Mouse (Mus musculus) midbrain, embryonic 15.5 days (tissue): ENCODE measurements around the gene Defa28. TPM values are rescaled to one million over a fixed set of nuclear protein-coding genes. Genes with fewer than 3 reads are reported as not detected.
"Not testable (repeated sequence)": the region's sequence is repeated elsewhere in the genome, so short reads cannot be mapped to it uniquely, and the experiment has no call there.

ENCODE experiments used
- ATAC-seq: fragments of 200-750 bp; cut with Nextera tagmentation; replicated peaks from 2 replicates; pipeline ENCODE4 v1.8.0; 2017; ENCODE audit warnings: moderate TSS enrichment
- H3K27ac ChIP-seq: fragments of 300-500 bp; sonication (generic); 2 replicates; pipeline ENCODE4 v1.5.1; 2015; ENCODE audit warnings: mild to moderate bottlenecking, inconsistent platforms
- H3K27me3 ChIP-seq: fragments of 300-500 bp; sonication (generic); replicated peaks from 2 replicates; pipeline ENCODE4 v1.6.1; 2015; ENCODE audit warnings: inconsistent platforms
- H3K36me3 ChIP-seq: fragments of 300-500 bp; sonication (generic); replicated peaks from 2 replicates; pipeline ENCODE4 v1.6.1; 2015; ENCODE audit warnings: inconsistent platforms
- H3K4me1 ChIP-seq: fragments of 300-500 bp; sonication (generic); 2 replicates; pipeline ENCODE4 v1.6.1; 2015; ENCODE audit warnings: inconsistent platforms
- H3K4me2 ChIP-seq: fragments of 300-500 bp; sonication (generic); 2 replicates; pipeline ENCODE4 v1.6.1; 2015; ENCODE audit warnings: inconsistent platforms, mild to moderate bottlenecking, moderate library complexity
- H3K4me3 ChIP-seq: fragments of 300-500 bp; sonication (generic); 2 replicates; pipeline ENCODE4 v1.5.1; 2015; ENCODE audit warnings: mild to moderate bottlenecking, inconsistent platforms
- H3K9ac ChIP-seq: fragments of 300-500 bp; sonication (generic); 2 replicates; pipeline ENCODE4 v1.6.1; 2015; ENCODE audit warnings: mild to moderate bottlenecking, inconsistent platforms
- H3K9me3 ChIP-seq: fragments of 300-500 bp; sonication (generic); 2 replicates; pipeline ENCODE4 v1.6.1; 2016; ENCODE audit warnings: inconsistent platforms
- WGBS: fragments of 180-500 bp; shearing (Covaris S2); methylation state at CpG from one replicate; pipeline ENCODE4 v1.1.7; 2015; ENCODE audit warnings: mixed read lengths; 5-methylcytosine and 5-hydroxymethylcytosine counted together
- polyA plus RNA-seq: library from polyadenylated mRNA; unstranded; fragments of >200 nt; fragmentation: Nextera tagmentation; extraction: Ambion mirVana; gene quantifications from 2 replicates; pipeline ENCODE4 v1.2.1, GENCODE M21; 2015

The Defa28 gene
- not detected in 2 replicates for polyA plus RNA-seq

DNA sequence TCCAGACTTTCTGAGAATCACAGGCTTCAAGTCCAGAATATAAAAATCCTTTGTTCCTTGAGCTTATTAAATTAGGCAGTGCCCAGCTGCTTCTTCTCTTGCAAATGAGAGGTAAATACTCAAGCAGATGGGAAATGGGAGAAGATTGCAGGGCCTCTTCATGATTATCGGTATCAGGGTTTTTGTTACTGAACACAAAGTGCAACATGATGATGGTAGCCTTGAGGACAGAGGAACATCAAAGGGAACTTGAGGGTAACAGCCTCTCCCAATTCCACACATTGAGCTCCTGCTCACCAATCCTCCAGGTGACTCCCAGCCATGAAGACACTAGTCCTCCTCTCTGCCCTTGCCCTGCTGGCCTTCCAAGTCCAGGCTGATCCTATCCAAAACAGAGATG, at the start of gene Defa28:
Defa28 (plus strand) TSS at position 301 of the 400 bp plus-strand sequence.
- H3K36me3 ChIP-seq, H3K27me3 ChIP-seq, H3K27ac ChIP-seq, H3K9me3 ChIP-seq, H3K4me3 ChIP-seq, H3K4me2 ChIP-seq, H3K4me1 ChIP-seq, ATAC-seq, H3K9ac ChIP-seq: not testable (repeated sequence)
- WGBS: no CpG with 5 or more reads among the region's 1 CpGs

DNA sequence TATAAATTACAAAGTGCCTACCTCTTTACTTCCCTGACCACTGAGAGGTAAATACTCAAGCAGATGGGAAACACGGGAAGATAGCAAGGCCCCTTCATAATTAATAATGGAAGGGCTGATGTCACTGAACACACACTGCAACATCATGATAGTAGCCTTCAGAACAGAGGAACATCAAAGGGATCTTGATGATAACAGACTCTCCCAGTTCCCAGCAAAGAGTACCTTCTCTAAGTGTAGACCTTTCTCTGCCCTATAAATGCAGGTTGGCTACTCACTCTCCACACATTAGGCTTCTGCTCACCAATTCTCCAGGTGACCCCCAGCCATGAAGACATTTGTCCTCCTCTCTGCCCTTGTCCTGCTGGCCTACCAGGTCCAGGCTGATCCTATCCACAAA, 17.7 kb upstream of the Defa28 start, which contains the start of gene Defa37:
Defa37 (plus strand) TSS at position 301 of the 400 bp plus-strand sequence.
- not testable (repeated sequence) for H3K4me2 ChIP-seq, H3K36me3 ChIP-seq, H3K4me1 ChIP-seq, H3K4me3 ChIP-seq, H3K9me3 ChIP-seq, ATAC-seq, H3K9ac ChIP-seq, H3K27ac ChIP-seq, H3K27me3 ChIP-seq
- WGBS: no CpG with 5 or more reads among the region's 1 CpGs

DNA sequence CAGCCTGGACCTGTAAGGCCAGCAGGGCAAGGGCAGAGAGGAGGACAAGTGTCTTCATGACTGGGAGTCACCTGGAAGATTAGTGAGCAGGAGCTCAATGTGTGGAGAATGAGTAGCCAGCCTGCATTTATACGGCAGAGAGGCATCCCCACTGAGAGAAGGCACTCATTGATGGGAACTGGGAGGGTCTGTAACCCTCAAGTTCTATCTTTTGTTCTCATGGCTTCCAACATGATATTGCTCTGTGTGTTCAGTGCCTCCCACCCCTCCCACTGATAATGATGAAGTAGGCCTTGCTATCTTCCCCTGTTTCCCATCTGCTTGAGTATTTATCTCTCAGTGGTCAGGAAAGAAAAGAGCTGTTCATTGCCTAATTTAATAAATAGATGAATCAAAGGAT, 11.6 kb downstream of the Defa28 start, which contains the start of gene Gm7861:
Gm7861 (minus strand) TSS at position 101 of the 400 bp plus-strand sequence.
- H3K27me3 ChIP-seq, H3K36me3 ChIP-seq, ATAC-seq, H3K4me3 ChIP-seq, H3K9ac ChIP-seq, H3K27ac ChIP-seq, H3K4me2 ChIP-seq, H3K9me3 ChIP-seq, H3K4me1 ChIP-seq: not testable (repeated sequence)
- no CpG with 5 or more reads among the region's 1 CpGs for WGBS

DNA sequence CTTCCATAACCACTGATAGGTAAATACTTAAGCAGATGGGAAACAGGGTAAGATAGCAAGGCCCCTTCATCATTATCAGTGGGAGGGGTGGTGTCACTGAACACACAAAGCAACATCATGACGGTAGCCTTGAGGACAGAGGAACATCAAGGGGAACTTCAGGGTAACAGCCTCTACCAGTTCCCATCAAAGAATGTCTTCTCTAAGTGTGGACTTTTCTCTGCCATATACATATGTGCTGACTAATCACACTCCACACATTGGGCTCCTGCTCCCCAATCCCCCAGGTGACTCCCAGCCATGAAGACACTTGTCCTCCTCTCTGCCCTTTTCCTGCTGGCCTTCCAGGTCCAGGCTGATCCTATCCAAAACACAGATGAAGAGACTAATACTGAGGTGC, 35.1 kb downstream of the Defa28 start, which contains the start of gene Defa26:
Defa26 (plus strand) TSS at position 301 of the 400 bp plus-strand sequence.
- H3K27me3 ChIP-seq, H3K4me2 ChIP-seq, ATAC-seq, H3K27ac ChIP-seq, H3K9me3 ChIP-seq, H3K36me3 ChIP-seq, H3K4me3 ChIP-seq, H3K9ac ChIP-seq, H3K4me1 ChIP-seq: not testable (repeated sequence)
- WGBS: 100% methylated on average over 1 of the region's 1 CpGs

Other genes with a start within 250 kb of the Defa28 start
- gene Defa2, start 204.5 kb upstream of the Defa28 start, polyA plus RNA-seq: not detected in 2 replicates
- gene Defa33, start 191.2 kb upstream of the Defa28 start, polyA plus RNA-seq: not detected in 2 replicates
- not detected in 2 replicates for gene Defa36, start 155.6 kb upstream of the Defa28 start, polyA plus RNA-seq
- gene Gm7849, start 126.4 kb upstream of the Defa28 start, polyA plus RNA-seq: not detected in 2 replicates
- not detected in 2 replicates for gene Defa20, start 73.7 kb upstream of the Defa28 start, polyA plus RNA-seq
- gene Defa32, start 54.0 kb upstream of the Defa28 start, polyA plus RNA-seq: not detected in 2 replicates
- not detected in 2 replicates for gene Defa37, start 17.6 kb upstream of the Defa28 start, polyA plus RNA-seq
- not detected in 2 replicates for gene Gm7861, start 11.5 kb downstream of the Defa28 start, polyA plus RNA-seq
- gene Defa26, start 35.2 kb downstream of the Defa28 start, polyA plus RNA-seq: not detected in 2 replicates
- gene Defa17, start 72.8 kb downstream of the Defa28 start, polyA plus RNA-seq: not detected in 2 replicates
- not detected in 2 replicates for gene Defa34, start 82.8 kb downstream of the Defa28 start, polyA plus RNA-seq
- gene AY761184, start 120.6 kb downstream of the Defa28 start, polyA plus RNA-seq: not detected in 2 replicates
- gene Defa24, start 151.5 kb downstream of the Defa28 start, polyA plus RNA-seq: not detected in 2 replicates
- not detected in 2 replicates for gene Defb50, start 240.5 kb downstream of the Defa28 start, polyA plus RNA-seq